Mouse (Mus musculus) kidney, postnatal 10 days (tissue): Measurements from ENCODE around the gene Rims3.

Source experiments
- DNase-seq: peaks from one replicate; pipeline ENCODE4 v3.0.0; 2021; ENCODE audit warnings: mixed read lengths

The Rims3 gene

DNA sequence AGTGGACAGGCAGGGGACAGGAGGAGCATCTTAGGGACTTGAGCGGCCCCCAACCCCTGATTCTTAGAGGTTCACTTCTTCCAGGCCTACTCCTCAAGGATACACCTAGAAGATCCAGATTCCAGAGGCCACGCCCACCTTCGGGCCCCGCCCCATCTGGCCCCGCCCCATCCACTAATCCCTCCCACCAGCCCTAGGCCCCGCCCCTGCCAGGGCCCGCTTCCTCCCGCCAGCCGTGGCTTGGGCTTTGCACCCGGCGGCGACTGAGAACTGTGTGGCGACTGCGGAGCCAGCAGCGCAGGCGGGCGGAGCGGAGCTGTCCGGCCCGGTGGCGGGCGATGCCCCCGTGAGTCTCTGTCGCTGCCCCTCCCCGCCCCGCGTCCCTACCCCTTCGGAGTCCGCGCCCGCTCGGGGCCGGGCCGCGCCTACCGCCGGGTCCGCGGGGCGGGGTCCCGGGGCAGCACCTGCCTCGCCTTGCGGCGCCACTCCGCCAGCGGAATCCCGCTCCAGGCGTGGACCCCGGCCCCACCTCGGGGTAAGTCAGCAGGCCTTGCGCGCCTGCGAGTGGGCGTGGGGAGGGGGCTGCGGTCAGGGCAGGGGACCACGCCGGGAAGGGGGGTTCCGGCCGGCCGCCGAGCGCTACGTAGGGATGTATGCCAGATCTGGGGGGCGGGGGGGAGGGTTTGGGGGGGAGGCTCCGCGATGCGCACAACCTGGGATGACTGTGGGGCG, at the start of gene Rims3:
Rims3 (plus strand) TSS at position 229 of the 732 bp plus-strand sequence.
- DNase-seq: peak; percentile 68

- no peak for DNase-seq
Measured at GRCm38 (mm10) chr4:120805816-120806215, 48.8 kb upstream of the Rims3 start.

DNA sequence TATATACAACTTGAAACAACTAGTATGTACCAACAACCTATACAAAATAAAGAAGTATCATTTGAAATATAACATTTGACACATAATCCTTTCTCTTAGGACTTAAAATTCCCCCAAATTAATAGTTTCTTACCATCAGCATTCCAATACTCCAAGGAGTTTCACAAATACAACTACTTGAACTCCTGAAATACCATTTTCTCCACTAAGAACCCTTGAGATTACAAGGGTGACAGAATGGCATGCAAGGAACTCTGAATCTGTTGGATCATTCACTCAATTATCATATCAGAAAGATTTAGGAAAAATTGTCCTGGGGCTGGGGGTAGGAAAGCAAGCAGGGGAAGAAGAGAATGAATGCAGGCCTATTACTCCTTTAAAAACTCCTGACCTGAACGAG, 40.9 kb upstream of the Rims3 start:
- DNase-seq: no peak

GRCm38 (mm10) chr4:120814171-120814570, 40.4 kb upstream of the Rims3 start:
- DNase-seq: peak; percentile 56

DNA sequence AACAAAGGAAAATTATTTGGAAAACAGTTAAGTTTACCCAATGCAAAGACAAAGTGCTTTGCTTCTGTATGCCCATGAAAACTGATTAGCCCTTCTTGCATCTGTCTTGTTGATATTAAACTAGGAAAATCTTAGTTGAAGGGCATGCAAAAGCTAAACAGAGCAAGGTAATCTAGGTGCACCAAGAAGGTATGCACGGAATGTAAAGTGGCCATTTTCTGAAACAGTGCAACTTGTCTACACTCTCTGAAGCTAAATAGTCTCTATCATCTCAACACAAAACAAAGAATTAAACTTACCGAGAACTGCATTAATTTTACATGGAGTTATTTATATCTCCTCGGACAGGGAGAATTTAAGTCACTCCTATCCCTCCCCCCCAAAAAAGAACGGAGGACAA, 39.5 kb upstream of the Rims3 start:
- no peak for DNase-seq

- peak; percentile 87 for DNase-seq
Measured at GRCm38 (mm10) chr4:120815622-120816334, 38.8 kb upstream of the Rims3 start.

DNA sequence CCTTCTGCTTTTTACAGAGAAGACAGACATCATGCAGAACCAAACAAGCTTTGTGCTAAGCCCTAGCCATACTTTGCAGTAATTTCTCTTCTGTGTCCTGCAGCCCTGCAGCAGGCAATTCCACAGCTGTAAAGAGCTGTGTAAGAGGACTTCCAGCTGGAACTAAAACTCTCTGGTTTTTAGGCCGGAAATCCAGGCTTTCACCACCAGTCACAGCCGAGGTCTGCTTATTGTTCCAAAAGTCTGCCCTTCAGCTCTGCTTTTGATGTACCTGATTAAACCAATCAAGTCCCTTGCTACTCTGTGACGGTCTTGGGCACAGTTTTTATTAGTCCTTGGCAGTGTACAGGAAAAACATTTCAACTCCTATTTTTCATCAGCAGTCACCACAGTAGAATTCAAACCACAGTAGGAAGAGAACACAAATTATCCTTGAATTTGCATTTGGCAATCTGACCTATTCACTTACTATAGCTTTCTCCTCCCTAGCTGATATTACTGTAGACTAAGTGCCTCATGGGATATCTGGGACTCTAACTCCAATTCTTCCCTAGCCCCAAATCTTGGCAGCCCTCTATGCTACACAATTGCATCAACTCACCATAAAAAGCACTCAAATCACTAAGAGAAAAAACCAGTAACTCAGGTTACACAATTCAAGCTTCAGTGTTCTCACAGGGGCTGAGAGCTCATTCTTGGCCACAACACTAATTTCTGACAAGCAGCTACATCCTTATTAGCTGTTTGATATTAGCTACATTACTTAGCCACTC, 37.4 kb upstream of the Rims3 start:
- peak; percentile 30 for DNase-seq

GRCm38 (mm10) chr4:120817951-120818350, 36.7 kb upstream of the Rims3 start:
- DNase-seq: no peak

DNA sequence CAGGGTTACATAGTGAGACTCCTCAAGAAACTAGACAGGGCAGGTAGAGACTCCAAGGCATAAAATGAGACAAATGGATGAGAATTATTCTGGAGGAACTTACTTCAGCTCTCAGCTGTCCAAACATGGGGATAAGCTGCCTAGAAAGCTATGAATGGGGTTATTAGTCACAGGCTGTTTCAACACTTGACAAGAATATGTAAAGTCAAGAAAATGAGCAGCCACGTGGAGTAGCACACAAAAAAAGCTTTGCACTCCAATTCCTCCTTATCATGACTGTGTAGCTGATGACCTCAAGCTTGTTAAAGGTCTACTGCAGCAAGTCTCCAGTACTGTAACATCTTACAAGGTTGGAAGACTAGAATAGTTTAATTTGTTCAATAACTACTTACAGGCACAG, 35.3 kb upstream of the Rims3 start:
- DNase-seq: no peak

GRCm38 (mm10) chr4:120819871-120820270, 34.7 kb upstream of the Rims3 start:
- DNase-seq: no peak

DNA sequence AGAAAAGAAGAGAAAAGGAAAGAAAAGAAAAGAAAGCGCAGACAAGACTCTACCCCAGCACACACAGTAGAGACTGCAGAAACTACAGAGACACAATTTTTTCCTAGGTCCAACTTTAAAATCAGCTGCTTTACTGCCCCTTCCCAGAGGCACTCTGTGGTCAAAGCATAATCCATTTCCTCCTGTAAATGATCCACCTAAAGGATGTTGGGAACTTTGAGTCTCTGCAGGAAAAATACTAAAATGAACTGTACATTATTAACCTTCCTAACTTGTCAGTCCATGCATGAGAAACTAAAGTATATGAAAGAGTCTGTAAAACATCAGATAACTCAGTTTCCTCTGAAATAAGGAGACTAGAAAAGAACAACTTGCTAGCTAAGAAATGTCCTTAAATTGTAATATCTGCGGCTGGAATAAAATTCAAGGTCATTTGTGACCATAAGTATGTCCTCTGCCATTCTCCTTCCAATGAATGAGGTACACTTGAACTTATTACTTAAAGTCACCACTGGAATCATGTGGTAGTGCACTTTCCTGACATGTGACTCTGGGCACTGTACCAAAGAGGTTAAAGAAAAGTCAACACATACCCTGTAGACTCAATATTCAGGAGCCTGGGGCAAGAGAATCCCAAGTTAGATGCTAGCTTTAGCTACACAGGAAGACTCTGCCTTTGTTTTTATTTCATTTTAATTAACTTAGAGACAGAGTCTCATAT, 32.3 kb upstream of the Rims3 start:
- peak; percentile 28 for DNase-seq

DNA sequence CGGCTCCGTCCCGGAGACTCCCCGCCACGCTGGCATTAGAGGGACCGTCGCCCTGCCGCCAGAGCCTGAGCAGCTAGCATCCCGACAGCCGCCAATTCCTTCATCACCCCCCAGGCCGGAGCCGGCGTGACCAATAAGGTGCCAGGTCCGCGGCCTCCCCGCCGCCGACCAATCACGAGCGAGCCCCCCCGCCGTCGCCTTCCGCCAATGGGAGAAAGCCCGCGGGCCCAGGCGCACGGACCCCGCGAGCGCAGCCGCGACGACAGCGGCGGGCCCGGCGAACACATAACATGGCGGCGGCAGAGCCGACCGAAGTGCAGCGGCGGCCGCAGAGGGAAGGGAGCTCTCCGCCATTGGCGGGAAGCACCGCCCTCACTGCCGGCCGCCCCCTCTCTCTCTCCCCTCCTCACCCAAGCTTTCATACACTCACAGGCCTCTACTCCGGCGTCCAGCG, 29.5 kb upstream of the Rims3 start:
- DNase-seq: peak; percentile 98

GRCm38 (mm10) chr4:120825577-120826326, 28.9 kb upstream of the Rims3 start:
- DNase-seq: peak; percentile 100

DNA sequence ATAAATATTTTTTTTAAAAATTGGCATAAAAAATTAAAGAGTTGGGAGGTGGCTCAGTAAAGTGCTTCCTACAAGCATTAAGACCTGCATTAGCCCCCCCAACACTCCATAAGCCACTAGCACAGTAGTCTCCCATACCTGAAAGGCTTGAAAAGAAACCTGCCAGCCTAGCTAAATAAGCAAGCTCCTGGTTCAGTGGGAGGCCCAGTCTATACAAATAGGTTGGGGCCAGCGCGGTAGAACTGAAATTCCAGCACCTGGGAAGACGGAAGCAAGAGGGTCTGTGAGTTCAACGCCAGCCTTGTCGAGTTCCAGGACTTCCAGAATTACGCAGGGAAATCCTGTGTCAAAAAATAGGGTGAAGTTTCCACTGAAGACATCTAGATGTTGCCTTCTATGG, 28.2 kb upstream of the Rims3 start:
- DNase-seq: no peak

DNA sequence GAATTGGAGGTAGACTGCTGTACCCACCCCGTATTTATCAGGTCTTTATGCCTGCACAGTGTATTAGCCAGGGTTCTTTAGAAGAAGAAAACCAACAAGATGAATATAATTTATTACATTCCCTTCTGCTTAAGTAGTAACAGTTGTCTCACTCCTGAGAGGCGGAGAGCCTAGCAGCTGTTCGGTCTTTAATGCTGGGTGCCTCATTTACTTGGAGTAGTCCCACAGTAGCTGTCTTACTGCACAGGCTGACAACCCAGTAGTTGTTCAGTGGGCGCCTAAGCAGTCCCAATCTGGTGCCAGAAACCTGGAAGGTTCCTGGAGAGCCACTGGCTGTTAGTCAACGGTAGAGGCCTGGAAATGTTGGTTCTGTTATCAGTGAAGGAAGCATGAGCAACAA, 23.8 kb upstream of the Rims3 start:
- no peak for DNase-seq

DNA sequence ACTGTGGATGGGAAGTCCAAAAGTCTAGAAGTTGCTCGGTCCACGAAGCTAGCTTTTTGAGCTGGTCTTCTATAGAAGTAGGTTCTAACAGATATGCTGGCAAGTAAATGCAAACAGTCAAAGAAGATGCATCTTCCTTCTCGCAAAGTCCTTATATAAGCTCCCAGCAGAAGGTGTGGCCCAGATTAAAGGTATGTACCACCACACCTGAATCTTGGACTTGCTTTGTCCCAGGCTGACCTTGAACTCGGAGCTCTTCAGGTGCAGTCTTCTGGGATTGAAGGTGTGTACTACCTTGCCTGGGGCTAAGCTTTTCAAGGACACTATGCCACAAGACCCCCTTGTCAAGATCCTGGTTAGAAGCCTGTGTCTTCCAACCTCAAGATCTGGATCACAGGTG, 23.1 kb upstream of the Rims3 start, which contains the start of gene Nfyc:
Nfyc (minus strand) TSS at position 101 of the 400 bp plus-strand sequence.
- no peak for DNase-seq

DNA sequence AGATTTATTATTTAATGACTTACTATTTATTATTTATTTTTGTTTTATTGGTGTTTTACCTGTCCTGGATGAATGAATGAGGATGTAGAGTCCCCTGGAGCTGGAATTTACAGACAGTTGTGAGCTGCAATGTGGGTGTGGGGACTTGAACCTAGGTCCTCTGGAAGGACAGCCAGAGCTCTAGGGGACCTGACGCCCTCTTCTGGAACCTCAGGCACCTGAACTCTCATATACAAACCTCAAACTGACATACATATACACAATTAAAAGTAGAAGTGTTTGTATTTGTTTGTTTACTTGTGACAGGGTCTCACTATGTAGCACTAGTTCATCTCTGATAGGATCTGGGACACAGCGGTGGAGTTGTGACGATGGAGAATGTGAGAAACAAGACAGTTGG, 13.3 kb upstream of the Rims3 start:
- no peak for DNase-seq

DNA sequence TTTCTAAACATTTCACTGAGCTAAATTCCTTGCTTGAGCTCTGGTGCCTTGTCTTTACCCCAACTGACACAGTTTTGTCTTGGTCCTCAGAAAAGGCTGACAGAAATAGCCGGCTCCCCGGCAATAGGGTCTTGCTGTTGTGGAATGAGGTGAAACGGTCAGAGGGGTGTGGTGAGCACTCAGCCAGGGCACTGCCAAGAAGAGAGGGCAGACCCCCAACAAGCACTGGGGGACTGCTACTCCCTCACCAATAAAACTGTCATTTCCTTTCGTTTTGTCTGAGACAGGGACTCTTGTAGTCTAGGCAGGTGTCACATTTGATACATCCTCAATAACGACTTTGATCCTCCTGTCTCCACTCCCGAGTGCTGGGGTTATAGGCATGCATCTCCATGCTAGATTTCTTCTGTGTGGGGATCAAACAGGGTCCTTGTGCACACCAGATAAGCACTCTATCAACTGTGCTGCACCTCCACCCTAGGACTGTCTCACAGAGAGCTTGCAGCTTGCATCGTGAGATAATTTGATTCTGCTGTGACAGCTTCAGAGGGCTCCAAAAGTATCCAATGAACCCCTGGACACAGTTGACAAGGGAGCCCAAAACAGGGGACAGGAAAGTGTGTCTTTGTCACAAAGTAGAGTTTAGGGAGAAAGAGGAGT, 10.1 kb upstream of the Rims3 start:
- no peak for DNase-seq

- no peak for DNase-seq
Measured at GRCm38 (mm10) chr4:120845098-120845497, 9.5 kb upstream of the Rims3 start.

DNA sequence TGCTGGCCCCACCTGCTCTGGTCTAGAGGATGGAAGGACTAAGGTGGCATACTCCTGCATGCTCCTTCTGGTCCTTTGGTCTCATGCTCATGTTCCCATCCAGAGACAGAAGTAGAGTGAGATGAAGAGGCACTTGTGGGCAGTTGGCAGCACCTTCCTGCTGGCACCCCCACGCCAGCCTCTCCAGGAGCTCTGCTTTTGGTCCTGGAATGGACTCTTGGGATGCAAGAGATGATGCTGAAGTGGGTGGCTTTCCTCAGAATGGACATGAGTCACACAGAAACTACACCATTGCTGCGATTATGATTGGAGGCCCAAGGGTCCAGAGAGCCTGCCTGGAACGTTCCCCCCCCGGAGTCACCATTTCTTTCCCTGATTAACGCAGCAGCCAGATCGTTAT, 5.7 kb upstream of the Rims3 start:
- DNase-seq: no peak

DNA sequence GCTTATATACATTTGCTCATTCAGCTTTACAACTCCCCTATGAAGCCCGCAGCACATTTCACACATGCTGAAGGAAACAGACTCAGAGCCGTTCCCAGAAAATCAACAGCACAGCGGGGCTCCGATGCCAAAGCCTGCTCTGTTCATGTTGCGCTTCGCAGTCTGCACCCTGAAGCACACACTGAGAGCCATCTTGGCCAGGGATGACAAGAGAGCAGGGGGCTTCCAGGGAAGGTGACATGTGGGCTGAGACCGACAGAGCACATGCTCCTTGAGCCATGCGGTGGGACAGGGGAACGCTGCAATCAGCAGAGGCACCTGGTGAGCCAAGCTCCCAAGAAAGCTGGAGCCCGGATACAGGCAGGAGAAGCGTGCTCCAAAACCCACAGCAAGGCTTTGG, 5.2 kb upstream of the Rims3 start:
- DNase-seq: no peak

- DNase-seq: peak; percentile 82
Measured at GRCm38 (mm10) chr4:120850946-120851345, 3.7 kb upstream of the Rims3 start.
